Mouse (Mus musculus): ENCODE results near the gene Tgm2. TPM values are rescaled to one million over a fixed set of nuclear protein-coding genes. Genes with fewer than 3 reads are reported as not detected.

The Tgm2 gene
- total RNA-seq, 1 experiment = 25.0 TPM

DNA sequence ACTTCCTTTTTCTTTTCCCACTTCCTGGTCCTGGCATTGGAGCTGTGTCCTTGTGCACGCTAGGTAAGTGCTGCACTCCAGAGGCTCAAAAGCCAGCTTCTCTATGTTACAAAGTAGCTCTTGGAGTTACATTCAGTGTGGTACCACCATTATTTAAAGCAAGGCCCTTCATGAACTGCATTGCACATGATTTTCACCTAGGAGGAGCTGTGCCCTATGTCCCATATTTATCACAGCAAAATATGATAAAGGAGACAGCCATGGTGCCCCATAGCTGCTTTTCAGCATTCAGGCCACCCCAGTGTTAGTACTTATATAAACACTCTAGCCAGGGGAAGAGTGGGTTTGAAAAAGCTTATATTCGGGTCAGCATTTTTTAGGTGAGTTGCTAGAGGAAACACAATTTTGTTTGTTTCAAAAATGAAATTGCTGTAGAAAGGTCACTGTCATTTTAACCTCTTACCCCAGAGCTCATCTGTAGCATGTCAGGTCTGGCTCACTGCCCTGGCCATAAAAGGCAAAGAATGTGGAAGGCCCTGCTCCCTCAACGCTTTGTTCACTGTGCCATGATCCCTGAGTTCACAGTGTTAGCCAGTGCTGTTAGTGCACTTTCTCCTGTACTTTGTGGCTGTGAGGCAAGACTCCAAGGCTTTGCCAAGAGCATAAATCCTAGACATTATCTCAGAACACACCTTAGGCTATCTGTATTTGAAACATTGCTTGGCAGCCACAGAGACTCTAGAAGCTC lies 75.2 kb downstream of the Tgm2 start:
- in situ Hi-C loops (cut with MboI; ENCODE audit: low sequenced_read_pairs in 2 of 2, unreplicated experiment in 2 of 2) = no loop called here
- no peak for DNase-seq (ENCODE audit: low read depth, low spot score)
- H3K36me3 ChIP-seq (ENCODE audit: control insufficient read depth, insufficient read depth, low read length, poor library complexity, severe bottlenecking) = peaks cover 27% of the 10 kb centered on the region

GRCm38 (mm10) chr2:158068444-158068971 lies 77.7 kb downstream of the Tgm2 start:
- in situ Hi-C loops (cut with MboI; ENCODE audit: low sequenced_read_pairs in 2 of 2, unreplicated experiment in 2 of 2) = no loop called here
- Histone ChIP-seq H3K4me1 (ENCODE audit: control insufficient read depth in 2 of 2, insufficient read depth in 2 of 2, low read length in 2 of 2, poor library complexity in 1 of 2) (peaks cover 0 to 3% of the 10 kb centered on the region in 2 experiments; a peak in 1 of 4 replicates), H3K4me3 (ENCODE audit: insufficient read depth in 1 of 2, low read depth in 1 of 2, low read length in 2 of 2, poor library complexity in 1 of 2, severe bottlenecking in 1 of 2) (no peak overlapping the region), H3K9ac (ENCODE audit: insufficient read depth, low read depth, low read length, poor library complexity, severe bottlenecking) (no peak overlapping the region), H3K9me3 (ENCODE audit: control insufficient read depth, insufficient read depth, low read depth, low read length) (no peaks in the 10 kb centered on the region), H3K36me3 (ENCODE audit: control insufficient read depth, insufficient read depth, low read length, poor library complexity, severe bottlenecking) (peaks cover 24% of the 10 kb centered on the region), H3K27ac (ENCODE audit: insufficient read depth, low read depth, low read length, poor library complexity, severe bottlenecking) (no peak overlapping the region)
- TF ChIP-seq ZC3H11A (IDR thresholded peaks at IDR 0.05; ENCODE audit: borderline replicate concordance, low read depth, low read length) = no peak
- TF ChIP-seq MAFK (IDR thresholded peaks at IDR 0.05; ENCODE audit: insufficient read depth, low read depth, low read length) = no peak
- TF ChIP-seq ZNF384 (IDR thresholded peaks at IDR 0.05; ENCODE audit: low read depth, low read length) = peak; percentile 87
- DNase-seq (ENCODE audit: low read depth, low spot score) = no peak

More for the DNA sequence above, 75.2 kb downstream of the Tgm2 start:
- Histone ChIP-seq H3K4me3 (ENCODE audit: insufficient read depth in 1 of 2, low read depth in 1 of 2, low read length in 2 of 2, poor library complexity in 1 of 2, severe bottlenecking in 1 of 2) (no peak overlapping the region), H3K9me3 (ENCODE audit: control insufficient read depth, insufficient read depth, low read depth, low read length) (no peaks in the 10 kb centered on the region), H3K27ac (ENCODE audit: insufficient read depth, low read depth, low read length, poor library complexity, severe bottlenecking) (no peak overlapping the region), H3K9ac (ENCODE audit: insufficient read depth, low read depth, low read length, poor library complexity, severe bottlenecking) (no peak overlapping the region), H3K4me1 (ENCODE audit: control insufficient read depth in 2 of 2, insufficient read depth in 2 of 2, low read length in 2 of 2, poor library complexity in 1 of 2) (no peaks in the 10 kb centered on the region)
- TF ChIP-seq ZNF384 (IDR thresholded peaks at IDR 0.05; ENCODE audit: low read depth, low read length) = no peak
- no peak for TF ChIP-seq ZC3H11A (IDR thresholded peaks at IDR 0.05; ENCODE audit: borderline replicate concordance, low read depth, low read length)
- no peak for TF ChIP-seq MAFK (IDR thresholded peaks at IDR 0.05; ENCODE audit: insufficient read depth, low read depth, low read length)
- TF ChIP-seq HCFC1 (IDR thresholded peaks at IDR 0.05; ENCODE audit: borderline replicate concordance, insufficient read depth, low read length) = no peak
- no peak for TF ChIP-seq CHD2 (IDR thresholded peaks at IDR 0.05; ENCODE audit: low read depth, low read length)

GRCm38 (mm10) chr2:158067260-158067824 lies 78.9 kb downstream of the Tgm2 start:
- peaks cover 24% of the 10 kb centered on the region for H3K36me3 ChIP-seq (ENCODE audit: control insufficient read depth, insufficient read depth, low read length, poor library complexity, severe bottlenecking)
- in situ Hi-C loops (cut with MboI; ENCODE audit: low sequenced_read_pairs in 2 of 2, unreplicated experiment in 2 of 2) = no loop called here

GRCm38 (mm10) chr2:158066456-158066855 lies 79.8 kb downstream of the Tgm2 start:
- no peak overlapping the region for H3K4me3 ChIP-seq (ENCODE audit: insufficient read depth in 1 of 2, low read depth in 1 of 2, low read length in 2 of 2, poor library complexity in 1 of 2, severe bottlenecking in 1 of 2)
- DNase-seq (ENCODE audit: low read depth, low spot score) = no peak
- peaks cover 19% of the 10 kb centered on the region for H3K36me3 ChIP-seq (ENCODE audit: control insufficient read depth, insufficient read depth, low read length, poor library complexity, severe bottlenecking)
- no peak overlapping the region for H3K27ac ChIP-seq (ENCODE audit: insufficient read depth, low read depth, low read length, poor library complexity, severe bottlenecking)
- in situ Hi-C loops (cut with MboI; ENCODE audit: low sequenced_read_pairs in 2 of 2, unreplicated experiment in 2 of 2) = no loop called here
- TF ChIP-seq MAFK (IDR thresholded peaks at IDR 0.05; ENCODE audit: insufficient read depth, low read depth, low read length) = no peak
- no peak for TF ChIP-seq HCFC1 (IDR thresholded peaks at IDR 0.05; ENCODE audit: borderline replicate concordance, insufficient read depth, low read length)
- no peak for TF ChIP-seq CHD2 (IDR thresholded peaks at IDR 0.05; ENCODE audit: low read depth, low read length)
- no peak for TF ChIP-seq ZNF384 (IDR thresholded peaks at IDR 0.05; ENCODE audit: low read depth, low read length)
- TF ChIP-seq ZC3H11A (IDR thresholded peaks at IDR 0.05; ENCODE audit: borderline replicate concordance, low read depth, low read length) = no peak
- no peaks in the 10 kb centered on the region for H3K9me3 ChIP-seq (ENCODE audit: control insufficient read depth, insufficient read depth, low read depth, low read length)
- peaks cover 0 to 3% of the 10 kb centered on the region in 2 experiments; a peak in 1 of 4 replicates for H3K4me1 ChIP-seq (ENCODE audit: control insufficient read depth in 2 of 2, insufficient read depth in 2 of 2, low read length in 2 of 2, poor library complexity in 1 of 2)
- H3K9ac ChIP-seq (ENCODE audit: insufficient read depth, low read depth, low read length, poor library complexity, severe bottlenecking) = no peak overlapping the region

More at GRCm38 (mm10) chr2:158067260-158067824, 78.9 kb downstream of the Tgm2 start:
- H3K4me3 ChIP-seq (ENCODE audit: insufficient read depth in 1 of 2, low read depth in 1 of 2, low read length in 2 of 2, poor library complexity in 1 of 2, severe bottlenecking in 1 of 2) = no peak overlapping the region
- no peak overlapping the region for H3K27ac ChIP-seq (ENCODE audit: insufficient read depth, low read depth, low read length, poor library complexity, severe bottlenecking)
- peaks cover 0 to 3% of the 10 kb centered on the region in 2 experiments; a peak in 1 of 4 replicates for H3K4me1 ChIP-seq (ENCODE audit: control insufficient read depth in 2 of 2, insufficient read depth in 2 of 2, low read length in 2 of 2, poor library complexity in 1 of 2)
- no peaks in the 10 kb centered on the region for H3K9me3 ChIP-seq (ENCODE audit: control insufficient read depth, insufficient read depth, low read depth, low read length)
- no peak for DNase-seq (ENCODE audit: low read depth, low spot score)
- no peak overlapping the region for H3K9ac ChIP-seq (ENCODE audit: insufficient read depth, low read depth, low read length, poor library complexity, severe bottlenecking)
- TF ChIP-seq MAFK (IDR thresholded peaks at IDR 0.05; ENCODE audit: insufficient read depth, low read depth, low read length) (no peak), HCFC1 (IDR thresholded peaks at IDR 0.05; ENCODE audit: borderline replicate concordance, insufficient read depth, low read length) (no peak), ZC3H11A (IDR thresholded peaks at IDR 0.05; ENCODE audit: borderline replicate concordance, low read depth, low read length) (no peak), ZNF384 (IDR thresholded peaks at IDR 0.05; ENCODE audit: low read depth, low read length) (no peak), CHD2 (IDR thresholded peaks at IDR 0.05; ENCODE audit: low read depth, low read length) (no peak)

Other genes with a start within 250 kb of the Tgm2 start
- gene Vstm2l, start 231.8 kb downstream of the Tgm2 start, total RNA-seq (2012; rRNA removed) = 0.48 and 0.62 TPM in 2 replicates
- 25.3 and 34.1 TPM in 2 replicates for gene Tti1, start 118.0 kb downstream of the Tgm2 start, total RNA-seq (2012; rRNA removed)
- gene Rprd1b, start 117.9 kb downstream of the Tgm2 start, total RNA-seq (2012; rRNA removed) = 11.3 and 13.1 TPM in 2 replicates
- gene D630003M21Rik, start 82.8 kb upstream of the Tgm2 start, total RNA-seq (2012; rRNA removed) = 0.63 and 0.89 TPM in 2 replicates
- 0.16 and 0.31 TPM in 2 replicates for gene Bpi, start 111.7 kb upstream of the Tgm2 start, total RNA-seq (2012; rRNA removed)
- gene Lbp, start 160.1 kb upstream of the Tgm2 start, total RNA-seq (2012; rRNA removed) = 0.18 and 0.32 TPM in 2 replicates
- 15.9 and 25.2 TPM in 2 replicates for gene Snhg11, start 229.2 kb upstream of the Tgm2 start, total RNA-seq (2012; rRNA removed)